Mouse (Mus musculus): ENCODE data around the gene Tex19.1. TPM values are rescaled to one million over a fixed set of nuclear protein-coding genes. Genes with fewer than 3 reads are reported as not detected.

Tex19.1 gene
- polyA plus RNA-seq (2014; fragmentation: Illumina TruSeq; extraction: RNeasy Lipid Tissue Mini Kit (QIAGEN cat#74804)), result 0.68 TPM

GRCm38 (mm10) chr11:121145865-121146264, at the start of gene Tex19.1:
Gene Tex19.1 (plus strand): TSS chr11:121146143.

GRCm38 (mm10) chr11:121118577-121118976, 27.4 kb upstream of the Tex19.1 start, which contains the start of gene Tex19.2:
Gene Tex19.2 (minus strand): TSS chr11:121118677.

GRCm38 (mm10) chr11:121159971-121160370, 14.0 kb downstream of the Tex19.1 start, which contains the start of gene Uts2r:
Gene Uts2r (plus strand): TSS chr11:121160271.

Other genes starting within 250 kb of the Tex19.1 start
- 1.1 TPM for gene Ccdc57, start 213.3 kb upstream of the Tex19.1 start, polyA plus RNA-seq (2014; fragmentation: Illumina TruSeq; extraction: RNeasy Lipid Tissue Mini Kit (QIAGEN cat#74804))
- gene Slc16a3, start 197.7 kb upstream of the Tex19.1 start, polyA plus RNA-seq (2014; fragmentation: Illumina TruSeq; extraction: RNeasy Lipid Tissue Mini Kit (QIAGEN cat#74804)), result 0.17 TPM
- gene Csnk1d, start 154.8 kb upstream of the Tex19.1 start, polyA plus RNA-seq (2014; fragmentation: Illumina TruSeq; extraction: RNeasy Lipid Tissue Mini Kit (QIAGEN cat#74804)), result 69.4 TPM
- 1.00 TPM for gene Cd7, start 106.7 kb upstream of the Tex19.1 start, polyA plus RNA-seq (2014; fragmentation: Illumina TruSeq; extraction: RNeasy Lipid Tissue Mini Kit (QIAGEN cat#74804))
- 7.0 TPM for gene Sectm1b, start 82.6 kb upstream of the Tex19.1 start, polyA plus RNA-seq (2014; fragmentation: Illumina TruSeq; extraction: RNeasy Lipid Tissue Mini Kit (QIAGEN cat#74804))
- 0.37 TPM for gene Sectm1a, start 64.9 kb upstream of the Tex19.1 start, polyA plus RNA-seq (2014; fragmentation: Illumina TruSeq; extraction: RNeasy Lipid Tissue Mini Kit (QIAGEN cat#74804))
- not detected for gene Tex19.2, start 27.5 kb upstream of the Tex19.1 start, polyA plus RNA-seq (2014; fragmentation: Illumina TruSeq; extraction: RNeasy Lipid Tissue Mini Kit (QIAGEN cat#74804))
- not detected for gene Uts2r, start 14.1 kb downstream of the Tex19.1 start, polyA plus RNA-seq (2014; fragmentation: Illumina TruSeq; extraction: RNeasy Lipid Tissue Mini Kit (QIAGEN cat#74804))
- 16.2 TPM for gene Hexdc, start 58.3 kb downstream of the Tex19.1 start, polyA plus RNA-seq (2014; fragmentation: Illumina TruSeq; extraction: RNeasy Lipid Tissue Mini Kit (QIAGEN cat#74804))
- 2.3 TPM for gene Ogfod3, start 58.6 kb downstream of the Tex19.1 start, polyA plus RNA-seq (2014; fragmentation: Illumina TruSeq; extraction: RNeasy Lipid Tissue Mini Kit (QIAGEN cat#74804))
- gene Cybc1, start 83.2 kb downstream of the Tex19.1 start, polyA plus RNA-seq (2014; fragmentation: Illumina TruSeq; extraction: RNeasy Lipid Tissue Mini Kit (QIAGEN cat#74804)), result 11.0 TPM
- 12.8 TPM for gene Narf, start 91.1 kb downstream of the Tex19.1 start, polyA plus RNA-seq (2014; fragmentation: Illumina TruSeq; extraction: RNeasy Lipid Tissue Mini Kit (QIAGEN cat#74804))
- 24.7 TPM for gene Foxk2, start 113.8 kb downstream of the Tex19.1 start, polyA plus RNA-seq (2014; fragmentation: Illumina TruSeq; extraction: RNeasy Lipid Tissue Mini Kit (QIAGEN cat#74804))
- 109 TPM for gene Wdr45b, start 208.3 kb downstream of the Tex19.1 start, polyA plus RNA-seq (2014; fragmentation: Illumina TruSeq; extraction: RNeasy Lipid Tissue Mini Kit (QIAGEN cat#74804))
- gene Rab40b, start 242.1 kb downstream of the Tex19.1 start, polyA plus RNA-seq (2014; fragmentation: Illumina TruSeq; extraction: RNeasy Lipid Tissue Mini Kit (QIAGEN cat#74804)), result 4.2 TPM